Mouse (Mus musculus): ENCODE data around the gene Cbfa2t3. TPM values are rescaled to one million over a fixed set of nuclear protein-coding genes. Genes with fewer than 3 reads are reported as not detected.

The Cbfa2t3 gene
- polyA plus RNA-seq, 1 experiment from 2014 or later, result 1.8 TPM

DNA sequence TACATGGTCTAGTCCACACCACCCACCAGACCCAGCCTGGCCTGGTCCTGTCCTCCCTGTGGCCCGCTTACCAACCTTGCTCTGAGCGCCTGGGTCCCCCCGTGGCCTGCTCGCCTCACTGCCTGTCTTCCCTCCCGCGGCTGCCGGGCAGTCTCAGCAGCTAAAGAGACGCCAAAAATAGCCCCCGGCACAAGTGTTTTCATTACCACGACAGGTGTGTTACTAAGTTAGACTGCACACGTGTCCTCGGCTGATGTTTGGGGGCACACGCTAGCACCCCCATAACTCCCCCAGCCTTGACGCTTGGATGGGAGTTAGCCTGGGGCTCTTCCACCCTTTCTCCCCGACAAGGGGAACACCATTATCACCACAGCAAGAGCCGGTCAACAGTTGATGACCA is 52.6 kb downstream of the Cbfa2t3 start:
- WGBS, result 86% methylated on average over 16 of the region's 16 CpGs
- Histone ChIP-seq H3K4me1 (replicated peaks; ENCODE audit: control insufficient read depth, insufficient read depth) (no peaks in the 10 kb centered on the region), H3K9me3 (ENCODE audit: control insufficient read depth, low read length) (no peaks in the 10 kb centered on the region), H3K27me3 (ENCODE audit: control insufficient read depth, insufficient read depth, low read length) (no peaks in the 10 kb centered on the region), H3K9ac (ENCODE audit: low read length) (no peak overlapping the region), H3K4me2 (replicated peaks; ENCODE audit: low read depth) (no peak overlapping the region), H3K36me3 (ENCODE audit: control insufficient read depth, insufficient read depth, low read length) (no peaks in the 10 kb centered on the region), H3K27ac (replicated peaks) (no peak overlapping the region), H3K4me3 (ENCODE audit: low read depth, low read length) (no peak overlapping the region)
- DNase-seq (ENCODE audit: low spot score) (no peak), ATAC-seq (ENCODE audit: low FRiP score, low TSS enrichment) (no peak)
- TF ChIP-seq CTCF (IDR thresholded peaks at IDR 0.05; ENCODE audit: low read depth) (no peak), EP300 (optimal IDR thresholded peaks at IDR 0.05) (no peak)

DNA sequence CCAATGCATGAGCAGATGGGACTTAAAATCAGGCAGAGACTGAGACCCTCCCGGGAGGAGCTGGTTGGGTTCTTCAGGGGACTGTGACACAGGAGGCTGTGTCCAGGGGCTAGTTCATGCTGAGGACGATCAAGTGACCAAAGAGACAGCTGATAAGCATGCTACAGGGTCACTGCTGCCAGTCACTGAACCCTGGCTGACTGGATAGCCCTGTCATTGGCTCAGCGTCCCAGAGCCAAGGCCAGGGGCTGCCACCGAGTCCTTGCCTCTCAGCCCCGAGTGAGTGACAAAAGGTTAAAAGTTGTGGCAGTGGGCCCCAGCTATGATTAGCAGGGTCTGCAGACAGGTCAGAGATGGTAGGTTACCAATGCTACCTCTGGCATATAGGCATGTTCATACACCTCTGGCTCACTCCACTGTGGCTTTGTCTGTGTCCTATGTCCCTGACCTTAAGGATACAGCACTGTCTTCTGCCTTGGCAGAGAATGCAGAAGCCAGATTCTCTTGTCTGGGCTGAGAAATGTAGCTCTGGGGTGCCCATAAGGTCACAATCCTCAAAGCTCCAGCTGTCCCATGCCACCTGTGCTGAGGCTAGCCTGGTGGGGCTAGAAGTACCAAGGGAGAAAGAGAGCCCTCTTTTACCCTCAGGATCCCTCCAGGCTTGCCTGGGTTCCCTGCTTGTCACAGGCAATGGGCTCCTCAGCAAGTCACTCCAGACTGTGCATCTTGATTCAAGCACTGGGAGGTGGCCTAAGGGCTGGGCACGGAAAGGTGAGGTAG is 54.5 kb downstream of the Cbfa2t3 start:
- no peak for ATAC-seq (ENCODE audit: low FRiP score, low TSS enrichment)
- H3K27ac ChIP-seq (replicated peaks), result no peak overlapping the region
- H3K27me3 ChIP-seq (ENCODE audit: control insufficient read depth, insufficient read depth, low read length), result no peaks in the 10 kb centered on the region
- no peaks in the 10 kb centered on the region for H3K36me3 ChIP-seq (ENCODE audit: control insufficient read depth, insufficient read depth, low read length)
- no peak overlapping the region for H3K4me3 ChIP-seq (ENCODE audit: low read depth, low read length)
- H3K4me2 ChIP-seq (replicated peaks; ENCODE audit: low read depth), result no peak overlapping the region
- H3K9me3 ChIP-seq (ENCODE audit: control insufficient read depth, low read length), result no peaks in the 10 kb centered on the region
- WGBS, result 76% methylated on average over 6 of the region's 6 CpGs
- TF ChIP-seq EP300 (optimal IDR thresholded peaks at IDR 0.05) (no peak), CTCF (IDR thresholded peaks at IDR 0.05; ENCODE audit: low read depth) (no peak)
- peaks cover 7% of the 10 kb centered on the region for H3K4me1 ChIP-seq (replicated peaks; ENCODE audit: control insufficient read depth, insufficient read depth)
- DNase-seq (ENCODE audit: low spot score), result no peak
- no peak overlapping the region for H3K9ac ChIP-seq (ENCODE audit: low read length)

- no peak overlapping the region for H3K9ac ChIP-seq (ENCODE audit: low read length)
- 52% methylated on average over 9 of the region's 9 CpGs for WGBS
- no peak overlapping the region for H3K4me3 ChIP-seq (ENCODE audit: low read depth, low read length)
- peaks cover 2% of the 10 kb centered on the region; the same call in 1 of the 2 replicates for H3K36me3 ChIP-seq (ENCODE audit: control insufficient read depth, insufficient read depth, low read length)
- no peaks in the 10 kb centered on the region for H3K9me3 ChIP-seq (ENCODE audit: control insufficient read depth, low read length)
- DNase-seq (ENCODE audit: low spot score), result peak; percentile 34
- ATAC-seq (ENCODE audit: low FRiP score, low TSS enrichment), result no peak; the same call in 1 of the 2 replicates
- TF ChIP-seq CTCF (IDR thresholded peaks at IDR 0.05; ENCODE audit: low read depth) (no peak), EP300 (optimal IDR thresholded peaks at IDR 0.05) (no peak)
- no peak overlapping the region for H3K27ac ChIP-seq (replicated peaks)
- no peak overlapping the region for H3K4me2 ChIP-seq (replicated peaks; ENCODE audit: low read depth)
- H3K4me1 ChIP-seq (replicated peaks; ENCODE audit: control insufficient read depth, insufficient read depth), result peaks cover 7% of the 10 kb centered on the region
- H3K27me3 ChIP-seq (ENCODE audit: control insufficient read depth, insufficient read depth, low read length), result no peaks in the 10 kb centered on the region
Measured at GRCm38 (mm10) chr8:122642071-122642470, 56.8 kb downstream of the Cbfa2t3 start.

DNA sequence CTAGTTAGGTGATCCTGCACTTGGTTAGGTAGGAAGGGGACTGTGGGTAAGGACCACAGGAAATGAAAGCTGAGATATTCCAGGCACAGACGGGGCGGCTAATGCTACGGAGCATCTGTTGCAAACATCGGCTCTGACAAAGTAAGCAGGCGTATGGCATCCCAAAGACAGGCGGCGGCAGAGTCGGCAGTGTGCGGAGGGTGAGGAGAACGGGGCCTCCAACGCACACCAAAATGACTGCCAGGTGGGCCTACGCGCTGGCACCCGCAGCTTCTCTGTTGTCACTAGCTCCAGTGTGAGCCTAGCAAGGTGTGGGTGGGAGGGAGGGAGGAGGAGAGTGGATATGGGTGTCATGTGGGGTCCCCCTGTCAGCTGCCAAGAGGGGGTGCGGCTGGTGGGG is 57.5 kb downstream of the Cbfa2t3 start:
- Histone ChIP-seq H3K9me3 (ENCODE audit: control insufficient read depth, low read length) (no peaks in the 10 kb centered on the region), H3K4me2 (replicated peaks; ENCODE audit: low read depth) (no peak overlapping the region), H3K4me1 (replicated peaks; ENCODE audit: control insufficient read depth, insufficient read depth) (peaks cover 7% of the 10 kb centered on the region), H3K4me3 (ENCODE audit: low read depth, low read length) (no peak overlapping the region), H3K36me3 (ENCODE audit: control insufficient read depth, insufficient read depth, low read length) (peaks cover 2% of the 10 kb centered on the region; the same call in 1 of the 2 replicates), H3K9ac (ENCODE audit: low read length) (no peak overlapping the region), H3K27ac (replicated peaks) (no peak overlapping the region), H3K27me3 (ENCODE audit: control insufficient read depth, insufficient read depth, low read length) (no peaks in the 10 kb centered on the region)
- DNase-seq (ENCODE audit: low spot score), result no peak
- 62% methylated on average over 15 of the region's 15 CpGs for WGBS
- TF ChIP-seq CTCF (IDR thresholded peaks at IDR 0.05; ENCODE audit: low read depth), result peak; percentile 17; the same call in 1 of the 2 replicates
- TF ChIP-seq EP300 (optimal IDR thresholded peaks at IDR 0.05), result no peak
- no peak for ATAC-seq (ENCODE audit: low FRiP score, low TSS enrichment)

GRCm38 (mm10) chr8:122640825-122641224 is 58.1 kb downstream of the Cbfa2t3 start:
- Histone ChIP-seq H3K4me2 (replicated peaks; ENCODE audit: low read depth) (no peak overlapping the region), H3K4me1 (replicated peaks; ENCODE audit: control insufficient read depth, insufficient read depth) (peaks cover 7% of the 10 kb centered on the region), H3K36me3 (ENCODE audit: control insufficient read depth, insufficient read depth, low read length) (peaks cover 2% of the 10 kb centered on the region; the same call in 1 of the 2 replicates), H3K27ac (replicated peaks) (no peak overlapping the region), H3K27me3 (ENCODE audit: control insufficient read depth, insufficient read depth, low read length) (no peaks in the 10 kb centered on the region), H3K4me3 (ENCODE audit: low read depth, low read length) (no peak overlapping the region), H3K9me3 (ENCODE audit: control insufficient read depth, low read length) (no peaks in the 10 kb centered on the region), H3K9ac (ENCODE audit: low read length) (no peak overlapping the region)
- WGBS, result 68% methylated on average over 4 of the region's 4 CpGs
- DNase-seq (ENCODE audit: low spot score) (no peak), ATAC-seq (ENCODE audit: low FRiP score, low TSS enrichment) (no peak)
- TF ChIP-seq CTCF (IDR thresholded peaks at IDR 0.05; ENCODE audit: low read depth) (no peak), EP300 (optimal IDR thresholded peaks at IDR 0.05) (no peak)

Measured in stomach, postnatal 0 days (tissue).